Mouse (Mus musculus): ENCODE data around the gene Tom1l2. TPM values are rescaled to one million over a fixed set of nuclear protein-coding genes. Genes with fewer than 3 reads are reported as not detected.
A peak's percentile ranks its signal among the peaks of the same experiment; 100 is the strongest.

Tom1l2 gene
- total and polyA plus RNA-seq, 3 experiments = 71.9 to 181 (median 78.5) TPM

DNA sequence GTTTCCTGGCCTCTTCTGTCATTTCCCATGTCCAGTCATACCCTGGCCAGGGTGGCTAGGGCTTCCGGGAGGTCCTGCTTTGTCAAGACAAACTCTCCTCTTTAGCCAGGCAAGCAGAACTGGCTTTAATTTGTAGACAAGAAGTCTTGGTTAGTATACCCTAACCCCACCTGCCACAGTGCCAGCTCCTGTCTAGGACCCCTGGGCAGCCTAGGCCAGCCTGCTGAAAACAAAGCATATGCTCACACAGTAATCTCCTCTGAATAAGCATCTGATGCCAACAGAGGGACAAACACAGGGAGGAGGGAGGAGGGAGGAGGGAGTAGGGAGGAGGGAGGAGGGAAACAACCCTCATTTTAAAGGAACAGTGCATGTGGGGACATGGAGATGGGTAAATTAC lies 88.1 kb downstream of the Tom1l2 start:
- no peak for DNase-seq

DNA sequence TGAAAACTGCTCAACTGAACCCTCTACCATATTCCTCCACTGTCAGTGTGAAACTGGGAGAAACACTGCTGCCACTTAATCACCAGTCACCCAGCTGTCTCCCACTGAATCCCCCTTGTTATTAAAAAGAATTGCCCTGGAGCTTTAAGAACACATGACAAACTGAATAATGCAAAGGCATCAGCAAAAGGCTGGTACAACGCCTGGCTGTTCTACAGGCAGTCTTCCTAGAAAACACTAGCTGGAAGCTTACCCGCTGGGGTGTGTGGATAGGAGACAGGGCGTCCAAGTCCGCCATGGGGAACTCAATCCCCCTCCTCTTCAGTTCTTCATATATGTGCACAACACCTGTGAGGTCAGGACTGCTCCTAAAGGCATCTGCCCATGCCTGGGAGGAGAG lies 90.3 kb downstream of the Tom1l2 start:
- no peak for DNase-seq

DNA sequence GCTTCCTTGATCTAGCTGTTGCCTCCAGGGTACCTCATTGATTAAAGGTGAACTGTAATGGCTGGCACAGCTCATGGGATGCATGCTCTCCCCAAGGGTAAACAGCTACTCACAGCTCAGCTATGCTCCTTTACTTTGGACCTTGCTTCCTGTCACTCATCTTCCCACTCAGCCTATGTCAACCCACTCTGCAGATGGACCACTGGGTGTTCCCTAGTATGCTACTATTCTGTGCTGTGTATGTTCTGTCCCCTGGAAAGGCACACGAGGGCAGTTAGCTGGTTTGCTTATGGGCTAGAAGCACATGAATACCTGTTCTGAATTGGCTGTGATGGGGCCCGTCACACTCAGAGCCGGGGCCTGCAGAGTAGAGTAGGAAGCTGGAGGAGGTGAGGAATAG lies 92.0 kb downstream of the Tom1l2 start:
- no peak for DNase-seq

DNA sequence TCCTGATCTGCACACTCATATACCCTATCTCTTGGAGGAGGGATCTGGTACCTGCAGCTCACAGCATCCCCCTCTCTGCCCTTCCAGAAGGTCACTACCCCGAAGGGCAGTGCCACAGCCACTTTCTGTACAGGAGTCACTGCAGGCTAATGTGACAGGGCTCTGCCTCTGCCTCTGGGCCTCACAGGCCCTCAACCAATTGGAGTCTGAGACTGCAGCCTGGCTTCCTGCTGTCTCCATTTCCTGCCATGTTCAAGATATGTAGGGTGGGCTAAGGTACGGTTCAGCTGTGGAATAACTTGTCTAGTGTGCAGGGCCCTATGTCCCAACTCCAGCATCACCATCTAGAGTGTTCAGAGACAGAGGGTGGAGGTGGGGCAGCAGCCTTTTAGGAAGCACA lies 95.0 kb downstream of the Tom1l2 start:
- no peak for DNase-seq

DNA sequence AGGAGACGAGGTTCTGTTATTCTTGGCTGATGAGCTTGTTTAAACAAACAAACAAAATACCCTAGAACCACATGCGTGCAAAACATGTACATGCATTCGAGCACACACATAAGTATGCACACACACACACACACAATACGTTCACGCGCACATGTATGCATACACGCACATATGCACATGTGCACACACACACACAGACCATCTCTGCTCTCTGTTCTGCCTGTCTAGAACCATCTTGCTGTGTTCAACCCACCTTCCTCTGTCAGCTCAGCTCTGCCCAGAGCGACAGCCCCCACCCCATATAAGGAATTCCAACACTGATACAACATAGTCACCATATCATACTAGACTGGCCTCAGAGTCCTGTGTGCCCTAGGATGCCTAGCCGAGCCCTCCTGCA lies 96.0 kb downstream of the Tom1l2 start:
- no peak for DNase-seq

DNA sequence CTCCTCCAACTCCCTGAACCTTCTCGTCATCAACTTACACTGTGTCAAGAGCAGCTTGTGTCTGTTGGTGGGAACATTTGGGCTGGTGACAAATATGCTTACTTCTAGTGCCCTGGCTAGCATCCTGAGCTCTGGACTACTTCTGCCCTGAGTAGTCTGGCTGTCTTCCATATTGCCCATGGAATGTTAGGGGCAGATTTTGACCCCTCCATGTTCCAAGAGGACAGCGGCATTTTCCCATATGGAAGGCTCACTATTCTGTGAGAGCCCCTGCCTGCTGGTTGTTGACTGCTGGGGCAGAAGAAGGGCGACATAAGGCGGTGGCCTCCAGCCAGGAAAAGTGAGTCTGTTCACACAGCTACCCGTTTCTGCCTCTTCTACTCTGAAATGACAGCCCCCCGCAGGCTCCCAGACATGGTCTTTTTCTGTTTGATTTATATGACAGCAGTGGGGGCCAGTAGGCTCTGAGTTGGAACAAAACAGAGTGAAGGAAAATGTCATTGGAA lies 96.5 kb downstream of the Tom1l2 start:
- peak; percentile 56 for DNase-seq

DNA sequence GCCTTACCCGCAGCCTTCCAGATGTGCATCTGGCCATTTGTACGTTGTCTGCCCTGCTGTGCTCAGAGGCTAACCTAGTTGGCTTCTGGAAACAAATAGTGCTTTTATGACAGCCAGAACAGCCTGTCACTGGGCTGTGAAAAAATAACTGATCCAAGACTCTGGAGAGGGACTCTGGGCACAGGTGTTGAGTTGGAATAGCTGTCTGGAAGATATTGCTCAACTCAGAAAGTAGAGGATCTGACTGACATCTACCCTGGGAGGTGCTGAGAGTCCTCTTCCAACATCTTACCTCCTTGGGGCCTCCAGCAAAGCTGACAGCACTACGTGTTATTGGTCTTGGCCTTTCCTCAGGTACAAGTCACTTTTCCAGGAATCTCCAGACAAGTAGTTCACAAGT lies 97.1 kb downstream of the Tom1l2 start:
- no peak for DNase-seq

DNA sequence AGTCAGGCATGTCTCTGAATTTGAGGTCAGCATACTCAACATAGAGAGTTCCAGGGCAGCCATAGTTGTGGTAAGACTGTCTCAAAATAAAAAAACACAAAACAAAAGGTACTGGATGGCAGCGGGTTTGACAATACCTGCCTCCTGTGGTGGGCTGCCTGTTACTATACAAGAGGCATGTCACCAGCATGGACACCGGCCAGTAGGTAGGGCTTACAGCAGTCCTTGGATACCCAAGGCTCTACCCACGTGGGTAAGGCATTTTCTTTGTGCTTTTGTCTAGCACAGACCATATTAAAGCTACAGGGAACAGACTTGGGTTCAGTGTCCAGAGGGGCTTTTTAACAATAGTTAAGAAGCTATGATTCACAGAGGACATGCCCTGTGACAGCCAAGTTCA lies 97.5 kb downstream of the Tom1l2 start:
- DNase-seq = no peak

DNA sequence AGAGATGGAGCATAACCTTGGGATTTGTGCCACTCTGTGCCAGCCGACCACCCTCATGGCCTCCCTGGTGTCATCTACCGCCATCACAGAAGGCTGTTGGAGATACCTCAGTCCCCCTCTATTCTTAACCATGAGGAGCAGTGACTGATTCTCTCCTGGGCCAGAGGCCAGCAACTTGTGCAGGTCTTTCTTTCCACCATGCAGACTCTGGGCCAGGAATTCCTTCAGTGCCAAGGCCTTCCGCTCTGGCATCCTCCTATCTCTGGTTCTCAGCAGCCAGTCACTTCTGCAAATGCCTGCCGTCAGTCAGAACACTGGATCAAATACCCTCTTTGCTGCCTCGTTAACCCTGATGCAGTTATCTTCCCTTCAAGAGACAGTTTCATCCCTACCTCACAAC lies 98.4 kb downstream of the Tom1l2 start:
- peak; percentile 77 for DNase-seq

DNA sequence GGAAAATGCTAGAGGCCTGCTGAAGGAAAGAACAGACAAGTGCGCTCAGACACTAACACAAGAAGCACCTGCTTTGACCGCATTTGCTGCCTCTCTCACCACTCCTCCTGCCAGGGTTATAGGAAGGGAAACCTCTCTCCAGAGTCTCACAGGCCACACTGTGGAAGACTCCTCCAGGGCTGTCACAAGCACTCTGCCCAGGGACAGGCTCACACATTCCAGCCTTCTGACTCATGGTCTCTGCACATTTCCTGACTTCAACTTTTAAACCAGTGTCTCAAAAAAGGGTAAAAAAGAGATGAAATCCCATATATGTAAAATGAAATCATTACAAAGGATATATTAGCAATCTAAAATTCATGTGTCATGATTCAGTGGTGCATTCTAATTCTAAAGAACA lies 99.2 kb downstream of the Tom1l2 start:
- peak; percentile 74 for DNase-seq

DNA sequence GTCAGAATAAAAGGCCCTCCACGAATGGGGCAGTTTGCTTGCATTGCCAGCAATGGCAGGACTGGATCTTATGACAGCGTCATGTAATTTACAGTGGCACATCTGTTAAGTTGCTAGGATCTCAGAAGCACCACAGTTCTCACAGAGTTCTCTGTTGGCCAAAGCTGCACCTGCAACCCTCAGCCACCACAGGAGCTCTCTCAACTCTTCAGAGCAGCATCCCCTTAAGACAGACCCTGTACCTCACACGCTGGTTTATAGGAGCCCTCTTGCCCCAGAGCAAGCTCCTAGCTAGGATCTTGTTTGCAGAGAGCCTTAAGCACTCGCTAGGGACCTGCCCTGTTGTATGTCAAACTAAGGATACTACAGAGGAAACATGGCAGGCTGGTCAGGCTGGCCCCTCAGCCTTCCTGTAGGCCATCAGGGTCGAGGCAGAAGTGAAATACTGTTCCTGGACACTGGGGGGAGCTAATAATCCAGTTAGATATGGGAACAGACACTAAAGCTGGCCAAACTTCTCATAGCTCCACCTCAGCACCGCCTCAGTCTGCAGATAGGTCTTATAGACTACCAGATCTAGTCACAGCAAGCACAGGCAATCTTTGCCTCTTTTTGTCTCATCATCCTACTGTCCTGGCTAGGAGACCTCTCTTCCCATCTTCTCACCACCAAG lies 101.6 kb downstream of the Tom1l2 start:
- DNase-seq = peak; percentile 73

DNA sequence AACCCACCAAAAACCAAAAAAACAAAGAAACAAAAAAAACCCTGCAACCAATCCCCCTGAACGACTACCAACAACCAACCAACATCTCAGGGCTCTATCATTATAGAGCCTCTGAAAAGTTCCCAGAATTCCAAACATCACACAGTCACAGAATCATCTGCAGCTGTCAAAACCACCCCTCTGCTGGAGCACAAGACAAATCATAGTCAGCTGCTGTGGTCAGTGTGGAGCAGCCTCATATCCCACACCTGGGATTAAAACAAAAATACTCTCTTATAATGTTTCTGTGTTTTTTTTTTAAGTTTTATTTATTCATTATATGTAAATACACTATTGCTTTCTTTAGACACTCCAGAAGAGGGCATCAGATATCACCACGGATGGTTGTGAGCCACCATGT lies 102.8 kb downstream of the Tom1l2 start:
- no peak for DNase-seq

DNA sequence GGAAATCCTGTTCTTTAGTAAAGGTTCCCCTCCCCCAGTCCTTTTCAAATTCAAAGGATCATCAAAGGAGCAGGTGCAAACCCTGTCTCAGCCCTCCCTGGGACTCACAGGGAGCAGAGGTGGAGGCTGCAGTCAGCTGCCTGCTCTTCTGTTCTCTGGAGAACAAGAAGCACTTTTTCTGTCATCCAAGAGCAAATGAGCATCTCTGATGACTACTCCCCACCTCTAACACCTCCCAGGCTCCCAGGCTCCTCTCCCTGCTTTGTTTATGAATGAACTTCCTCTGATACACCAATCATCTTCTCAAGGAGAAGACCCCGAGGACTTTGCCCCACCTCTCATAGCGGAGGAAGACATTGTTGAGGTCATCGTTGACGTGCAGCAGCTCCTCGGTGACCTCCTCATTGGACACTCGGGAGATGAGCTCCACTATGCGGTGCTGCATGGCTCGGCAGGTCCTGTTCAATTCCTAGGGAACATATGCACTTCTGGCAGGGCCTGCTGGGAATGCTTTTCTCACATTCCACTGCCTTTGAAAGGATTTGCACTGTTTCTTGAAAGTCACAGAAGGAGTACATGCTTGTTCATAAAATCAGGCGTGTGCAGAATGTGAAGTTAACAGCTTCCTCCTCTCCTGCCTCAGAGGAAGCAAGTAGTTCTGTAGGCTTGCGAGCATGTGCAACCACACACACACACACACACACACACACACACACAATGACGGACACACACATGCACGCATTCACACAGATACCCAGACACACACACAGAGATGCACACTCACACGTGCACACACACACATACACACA lies 103.9 kb downstream of the Tom1l2 start:
- DNase-seq = no peak

DNA sequence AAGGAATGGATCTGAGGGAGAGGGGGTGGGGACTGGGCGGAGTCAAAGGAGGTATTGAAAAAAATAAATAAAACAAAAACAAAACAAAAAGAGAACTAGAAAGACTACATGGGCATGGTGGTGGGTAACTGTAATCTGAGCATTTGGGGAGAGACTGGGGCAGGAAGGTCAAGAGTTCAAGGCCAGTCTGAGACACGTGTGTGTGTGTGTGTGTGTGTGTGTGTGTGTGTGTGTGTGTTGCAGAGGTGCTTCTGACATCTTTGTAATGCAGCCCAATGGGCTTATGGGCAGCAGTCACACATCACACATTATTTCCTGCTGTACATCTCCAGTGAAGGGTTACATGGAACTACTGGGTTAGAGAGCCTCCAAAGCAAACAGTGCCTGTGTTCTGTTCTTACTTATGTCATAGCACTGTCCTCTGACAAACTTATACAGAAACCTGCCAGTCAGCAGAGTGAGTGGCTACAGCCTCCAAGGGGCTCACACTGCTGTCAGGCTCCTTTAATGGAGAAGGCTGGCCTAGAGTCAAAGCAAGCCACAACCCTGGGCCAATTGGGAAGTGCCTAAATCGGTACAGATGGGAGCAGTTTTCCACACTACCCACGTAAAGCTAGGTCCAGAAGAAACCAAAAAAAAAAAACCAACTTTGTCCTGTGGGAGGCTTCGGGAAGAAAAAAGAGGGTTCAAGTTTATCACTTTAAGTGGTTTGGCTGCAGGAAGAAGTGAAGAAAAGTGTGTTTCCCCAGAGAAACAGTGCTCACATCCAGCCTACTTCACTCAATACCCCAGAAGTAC lies 104.8 kb downstream of the Tom1l2 start:
- no peak for DNase-seq

DNA sequence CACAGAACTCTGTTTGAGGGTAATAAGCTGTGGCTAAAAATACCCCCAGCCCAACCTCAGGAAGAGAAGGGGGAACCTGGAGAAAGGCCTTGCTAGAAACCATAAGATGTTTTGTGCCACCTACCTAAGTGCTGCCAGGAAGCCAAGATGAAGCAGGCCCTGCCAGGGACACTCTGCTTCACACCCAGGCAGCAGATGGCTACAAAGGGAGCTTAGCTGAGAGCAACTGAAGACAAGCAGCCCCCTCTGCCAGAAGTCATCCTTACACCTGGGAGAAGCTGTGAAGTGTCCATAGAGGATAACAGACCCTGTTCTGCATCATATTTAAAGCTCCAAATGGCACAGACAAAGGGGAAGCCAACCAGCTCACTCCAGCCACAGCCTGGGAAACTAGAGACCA lies 106.6 kb downstream of the Tom1l2 start:
- no peak for DNase-seq

DNA sequence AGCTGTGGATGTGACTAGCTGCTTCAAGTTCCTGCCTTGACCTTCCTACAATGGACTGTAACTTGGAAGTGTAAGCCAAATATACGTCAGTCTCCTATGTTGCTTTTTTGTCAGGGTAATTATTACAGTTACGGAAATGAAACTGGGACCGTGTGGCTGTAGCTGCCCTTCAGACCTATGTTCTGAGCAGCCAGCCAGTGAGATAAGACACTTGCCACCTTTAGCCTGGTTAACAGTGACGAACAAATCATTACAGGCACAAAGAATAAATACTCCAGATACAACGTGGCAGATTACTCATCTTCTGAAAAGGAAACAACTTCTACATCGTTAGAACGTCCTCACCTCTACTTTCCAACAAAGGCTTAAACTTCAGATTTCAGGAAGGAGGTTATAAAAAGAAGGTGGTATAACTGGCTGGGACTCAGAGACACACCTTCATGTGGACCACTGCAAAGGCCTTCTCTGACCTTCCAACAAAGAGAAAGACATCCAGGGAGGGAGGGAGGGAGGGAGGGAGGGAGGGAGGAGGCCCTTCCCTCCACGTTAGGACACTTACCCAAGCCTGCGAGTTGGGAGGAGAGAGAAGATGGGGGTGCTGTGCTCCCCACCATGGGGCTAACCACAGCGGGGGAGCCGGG lies 108.1 kb downstream of the Tom1l2 start:
- DNase-seq = no peak

DNA sequence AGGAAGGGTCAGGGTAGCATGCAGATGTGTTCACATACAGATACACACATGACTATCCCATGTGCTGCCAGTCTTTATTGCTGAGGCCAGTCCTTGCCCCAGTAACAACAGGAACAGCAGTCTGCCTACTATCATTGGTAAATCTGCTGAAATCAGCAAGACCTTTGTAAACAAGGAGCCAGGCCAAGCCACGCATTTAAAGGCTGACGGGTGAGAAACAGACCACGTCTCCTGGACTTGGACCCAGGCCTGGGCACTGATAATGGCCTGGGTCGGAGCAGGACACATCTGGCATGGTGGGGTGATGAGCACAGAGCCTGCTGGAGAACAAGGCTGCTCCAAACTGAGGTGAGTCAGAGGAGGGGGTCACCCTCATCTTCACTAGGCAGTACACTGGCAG lies 112.2 kb downstream of the Tom1l2 start:
- no peak for DNase-seq

DNA sequence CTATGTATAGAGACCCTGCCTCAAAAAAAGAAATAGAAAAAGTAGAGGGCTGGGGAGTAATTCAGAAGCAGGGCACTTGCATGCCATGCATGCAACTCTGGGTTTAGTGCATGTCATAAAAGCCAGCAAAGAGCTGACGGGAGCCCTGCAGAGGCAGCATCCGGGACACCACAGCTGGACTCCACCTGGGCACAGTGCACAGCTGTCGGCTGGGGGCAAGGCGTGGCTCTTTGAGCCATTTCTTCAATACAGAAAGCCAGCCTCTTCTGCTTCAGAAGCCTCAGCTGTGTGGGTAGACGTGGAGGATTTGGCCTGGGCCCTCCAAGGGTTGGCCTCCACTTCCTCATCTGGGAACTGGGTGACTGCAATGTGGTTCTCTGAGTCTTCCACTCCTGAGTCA lies 117.4 kb downstream of the Tom1l2 start:
- no peak for DNase-seq

DNA sequence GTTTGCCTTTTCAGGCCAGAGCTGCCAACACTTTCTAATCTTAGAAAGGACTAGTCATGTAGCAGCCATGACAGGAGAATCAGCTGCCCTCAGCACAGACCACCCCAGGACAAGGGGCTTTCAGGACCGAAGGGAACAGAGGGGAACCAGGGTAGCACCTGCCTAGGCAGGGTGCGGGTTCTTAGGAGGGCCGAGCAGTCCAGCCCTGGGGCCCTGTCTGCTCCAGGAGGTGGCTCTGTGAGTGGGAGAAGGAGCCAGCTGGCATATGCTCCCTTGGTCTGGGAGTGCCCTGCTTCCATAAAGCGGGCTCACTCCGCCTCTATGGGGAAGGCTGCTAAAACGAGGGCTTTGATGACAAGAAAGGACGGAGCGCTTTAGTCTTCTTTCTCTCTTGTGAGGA lies 119.5 kb downstream of the Tom1l2 start:
- no peak for DNase-seq

DNA sequence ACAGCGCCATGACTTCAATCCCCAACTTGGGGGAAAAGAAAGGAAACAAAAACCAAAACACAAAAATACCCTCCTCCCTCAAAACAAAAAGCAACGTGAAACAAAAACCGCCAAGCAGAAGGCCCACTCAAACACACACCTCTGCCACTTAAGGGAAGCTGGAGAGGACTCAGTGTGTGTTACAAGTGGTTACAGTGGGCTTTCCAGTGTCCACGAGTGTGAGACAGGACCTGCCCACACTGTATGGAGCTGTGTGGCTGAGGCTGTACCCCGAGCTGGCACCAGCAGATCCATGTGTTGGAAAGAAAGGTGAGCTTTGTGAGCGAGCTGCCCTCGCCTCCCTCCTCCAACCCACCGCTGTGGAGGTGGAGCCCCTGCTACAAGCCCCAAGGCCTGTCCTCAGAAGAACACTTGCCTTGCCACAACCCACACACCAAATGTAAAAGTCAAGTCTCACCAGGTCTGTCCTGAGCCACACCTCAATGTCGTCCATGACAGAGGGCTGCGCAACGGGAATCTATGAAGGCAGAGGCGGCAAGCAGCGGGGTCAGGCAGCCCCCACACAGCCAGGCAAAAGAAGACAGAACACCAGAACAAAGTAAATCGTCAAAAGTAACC lies 120.2 kb downstream of the Tom1l2 start:
- no peak for DNase-seq

DNA sequence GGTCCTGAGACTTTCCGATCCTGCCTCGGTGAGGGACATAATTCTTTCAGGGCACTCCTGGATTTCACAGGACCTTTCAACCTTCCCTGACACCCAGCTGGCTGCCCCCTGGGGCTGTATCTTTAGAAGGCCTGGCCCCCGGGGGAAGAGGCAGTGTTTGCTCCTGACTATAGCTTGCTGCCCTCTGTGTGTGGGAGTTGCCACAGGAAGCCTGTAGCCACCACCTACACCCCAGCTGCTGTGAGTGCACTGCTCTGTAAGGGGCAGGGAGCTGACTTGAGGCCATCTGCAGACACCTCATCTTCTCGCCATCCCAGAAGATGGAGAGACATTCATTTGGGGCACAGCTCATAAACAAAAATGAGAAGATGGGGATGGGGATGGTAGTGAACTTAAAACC lies 120.8 kb downstream of the Tom1l2 start:
- no peak for DNase-seq

DNA sequence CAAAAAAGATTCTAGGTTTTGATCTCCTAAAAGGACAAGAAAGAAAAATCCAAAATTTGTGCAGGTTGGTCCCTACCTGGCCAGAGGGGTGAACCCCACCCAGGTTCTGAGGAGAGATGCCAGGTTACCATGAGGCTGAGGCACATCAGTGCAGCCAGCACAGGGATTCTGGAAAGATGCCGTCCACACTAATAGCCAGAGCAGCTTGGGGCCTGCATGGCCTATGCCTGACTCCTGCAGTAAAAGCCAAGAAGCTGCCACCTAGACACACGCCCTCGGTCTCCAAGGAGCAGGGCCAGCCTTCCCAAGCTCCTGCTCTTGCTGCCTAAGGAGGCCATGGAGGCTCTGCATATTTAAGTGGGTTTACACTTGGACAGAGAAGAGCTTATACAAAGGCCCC lies 121.4 kb downstream of the Tom1l2 start:
- no peak for DNase-seq

All from adrenal gland, adult 2 months (tissue).